In the genomic region with DNA sequence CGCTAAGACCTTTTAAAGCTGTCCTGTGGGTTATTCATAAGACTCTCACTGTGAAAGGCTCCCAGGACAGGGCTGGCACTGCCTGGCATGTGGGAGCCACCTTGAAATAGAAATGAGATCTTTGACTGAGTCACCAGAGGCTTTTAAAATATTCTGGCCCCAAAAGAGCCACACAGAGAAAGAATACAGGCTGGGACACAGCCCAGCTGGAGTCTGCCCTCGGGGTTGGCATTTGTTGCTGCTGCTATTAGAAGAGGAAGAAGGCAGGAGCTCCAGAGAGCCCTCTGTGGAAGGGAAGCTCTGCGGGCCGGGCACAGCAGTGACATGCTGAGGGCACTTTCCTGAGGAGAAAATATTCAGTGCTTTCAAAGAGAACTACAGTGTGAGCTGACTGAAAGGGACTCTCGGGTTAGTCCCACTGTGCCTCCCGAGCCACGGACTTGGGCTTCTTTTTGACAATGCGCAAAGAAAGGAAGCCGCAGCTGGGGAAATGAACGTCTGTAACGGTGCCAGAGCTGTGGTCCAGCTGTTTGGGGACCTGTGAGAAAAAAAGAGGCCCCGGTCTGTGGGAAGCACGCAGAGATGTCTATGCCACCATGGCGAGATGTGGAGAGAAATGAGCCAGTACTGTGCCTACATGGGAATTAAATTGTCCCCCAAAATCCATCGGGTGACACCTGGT, we compare ENCODE assay signal across 9 mouse cellular contexts. TPM values are rescaled to one million over a fixed set of nuclear protein-coding genes. Genes with fewer than 3 reads are reported as not detected.
DNase-seq lines count a peak whose midpoint lies in the region; ATAC-seq and TF ChIP-seq lines count a peak whose summit lies in the region.
"Had no signal": no experiment of that assay in that cellular context is flagged by ENCODE, and none has a peak within 500 bp of the region (broad histone marks: within the 10 kb centered on the region; RNA-seq: fewer than 3 reads in every experiment).

No protein-coding gene starts in this region.

- H3K4me1 ChIP-seq in heart, embryonic 10.5 days, result peaks cover 20% of the 10 kb centered on the region
- H3K4me1 ChIP-seq in ES-E14 (ENCODE audit: control insufficient read depth in 2 of 2, insufficient read depth in 2 of 2, low read length in 2 of 2, poor library complexity in 1 of 2), result no peaks in the 10 kb centered on the region
- H3K4me1 ChIP-seq: liver, embryonic 15.5 days had no signal

- no peak for ATAC-seq in monocyte, adult 5-6 weeks (replicated peaks; ENCODE audit: insufficient number of reproducible peaks, low FRiP score, low TSS enrichment, poor library complexity, severe bottlenecking)
- ATAC-seq: intestine, embryonic 15.5 days had no signal

- peak overlapping the region; percentile 31; the same call in 1 of the 2 replicates for H3K9ac ChIP-seq in ES-E14 (ENCODE audit: insufficient read depth, low read depth, low read length, poor library complexity, severe bottlenecking)
- H3K9ac ChIP-seq: intestine, embryonic 15.5 days; liver, embryonic 15.5 days had no signal

- H3K27ac ChIP-seq in heart, embryonic 10.5 days, result no peak overlapping the region
- H3K27ac ChIP-seq in ES-E14 (ENCODE audit: insufficient read depth, low read depth, low read length, poor library complexity, severe bottlenecking), result no peak overlapping the region
- H3K27ac ChIP-seq: intestine, embryonic 15.5 days; liver, embryonic 15.5 days had no signal

- H3K9me3 ChIP-seq in heart, embryonic 10.5 days, result no peaks in the 10 kb centered on the region
- no peaks in the 10 kb centered on the region for H3K9me3 ChIP-seq in ES-E14 (ENCODE audit: control insufficient read depth, insufficient read depth, low read depth, low read length)
- H3K9me3 ChIP-seq: intestine, embryonic 15.5 days; liver, embryonic 15.5 days had no signal

- peak; percentile 49 to 51 for DNase-seq in heart, adult 9 months (ENCODE audit: low spot score in 2 of 2)
- no peak for DNase-seq in heart, embryonic 10.5 days (ENCODE audit: low spot score)
- no peak for DNase-seq in ES-E14 (ENCODE audit: low read depth, low spot score)
- DNase-seq in adrenal gland, postnatal 36 days, result peak; percentile 51 to 55
- DNase-seq in layer of hippocampus, adult 9-11 months, result peak; percentile 75
- no peak for DNase-seq in ovary, postnatal 36 days (ENCODE audit: low spot score)

- H3K27me3 ChIP-seq in heart, embryonic 10.5 days (ENCODE audit: insufficient read depth, poor library complexity, severe bottlenecking), result no peaks in the 10 kb centered on the region
- H3K27me3 ChIP-seq: intestine, embryonic 15.5 days; liver, embryonic 15.5 days had no signal

- in situ Hi-C loops in ES-E14 (cut with MboI; ENCODE audit: low sequenced_read_pairs in 2 of 2, unreplicated experiment in 2 of 2), result no loop called here

- no peak overlapping the region for H3K4me3 ChIP-seq in heart, embryonic 10.5 days
- peak overlapping the region; percentile 18 to 52; a peak in 3 of 4 replicates for H3K4me3 ChIP-seq in ES-E14 (ENCODE audit: insufficient read depth in 1 of 2, low read depth in 1 of 2, low read length in 2 of 2, poor library complexity in 1 of 2, severe bottlenecking in 1 of 2)
- H3K4me3 ChIP-seq: intestine, embryonic 15.5 days; liver, embryonic 15.5 days had no signal

- 84% methylated on average over 15 of the region's 15 CpGs for WGBS in heart, embryonic 10.5 days

- H3K36me3 ChIP-seq in heart, embryonic 10.5 days, result no peaks in the 10 kb centered on the region
- H3K36me3 ChIP-seq in ES-E14 (ENCODE audit: control insufficient read depth, insufficient read depth, low read length, poor library complexity, severe bottlenecking), result no peaks in the 10 kb centered on the region
- H3K36me3 ChIP-seq: intestine, embryonic 15.5 days; liver, embryonic 15.5 days had no signal

TF ChIP-seq in ES-E14, 5 proteins besides CTCF, POLR2A, EP300 and RAD21:
- TF ChIP-seq ZC3H11A (IDR thresholded peaks at IDR 0.05; ENCODE audit: borderline replicate concordance, low read depth, low read length), result no peak
- no peak for TF ChIP-seq ZNF384 (IDR thresholded peaks at IDR 0.05; ENCODE audit: low read depth, low read length)
- TF ChIP-seq HCFC1 (IDR thresholded peaks at IDR 0.05; ENCODE audit: borderline replicate concordance, insufficient read depth, low read length), result no peak
- TF ChIP-seq MAFK (IDR thresholded peaks at IDR 0.05; ENCODE audit: insufficient read depth, low read depth, low read length), result no peak
- no peak for TF ChIP-seq CHD2 (IDR thresholded peaks at IDR 0.05; ENCODE audit: low read depth, low read length)

RNA-seq across cellular contexts. Expression of gene Mis18a, which starts 34.4 kb away (rescaled TPM):
- polyA plus RNA-seq in heart, embryonic 10.5 days (2016; fragmentation: Nextera tagmentation; extraction: Ambion mirVana), result 44.7 and 64.0 TPM in 2 replicates
- total RNA-seq in ES-E14 (2012; rRNA removed), result 21.3 and 22.4 TPM in 2 replicates
- total RNA-seq in adrenal gland, postnatal 36 days (2021), result 1 to 10 TPM; 5.9 to 9.6 TPM
- 36.1 to 45.9 TPM (median 37.8 TPM) in 3 replicates for total RNA-seq in monocyte, adult 5-6 weeks (2017)

RNA-seq across cellular contexts. Expression of gene Mrap, which starts 45.2 kb away (rescaled TPM):
- 26.7 and 37.5 TPM in 2 replicates for polyA plus RNA-seq in heart, embryonic 10.5 days (2016; fragmentation: Nextera tagmentation; extraction: Ambion mirVana)
- total RNA-seq in ES-E14 (2012; rRNA removed), result 0.32 TPM in 1 of 2 replicates, not detected in the other
- total RNA-seq in adrenal gland, postnatal 36 days (2021), result 100 to 1,000 TPM; 605 to 724 TPM
- total RNA-seq in monocyte, adult 5-6 weeks (2017), result 2.4 TPM in 1 of 3 replicates, not detected in the others

Comparison
In these comparisons a context has a peak if more than half of its experiments do, and no peak if none do; other contexts are left out.
1. DNase-seq: peak in heart, adult 9 months (2 of 2), adrenal gland, postnatal 36 days (2 of 2) and layer of hippocampus, adult 9-11 months (single experiment); none in heart, embryonic 10.5 days (single experiment), ES-E14 (single experiment) and ovary, postnatal 36 days (single experiment).
2. RNA of gene Mrap, which starts 45.2 kb away (total RNA-seq): 605 to 724 TPM in adrenal gland, postnatal 36 days; 0.32 TPM in ES-E14 and 2.4 TPM in monocyte, adult 5-6 weeks; every median in the first group is over 100 times any median in the second.